Mouse (Mus musculus) lung, adult 2 months (tissue): ENCODE data around the gene Ptprg.

ENCODE experiments used
- CTCF ChIP-seq: fragments of 200-500 bp; IDR thresholded peaks from 2 replicates; pipeline ENCODE4 v1.5.1; 2011; ENCODE audit warnings: mild to moderate bottlenecking, low read length, control low read depth; ENCODE audit not compliant: insufficient read depth
- POLR2A ChIP-seq: fragments of 200-500 bp; IDR thresholded peaks from 2 replicates; pipeline ENCODE4 v1.6.1; 2011; ENCODE audit warnings: low read depth, mild to moderate bottlenecking, control low read depth, low read length, borderline replicate concordance; ENCODE audit errors: extremely low read depth

DNA sequence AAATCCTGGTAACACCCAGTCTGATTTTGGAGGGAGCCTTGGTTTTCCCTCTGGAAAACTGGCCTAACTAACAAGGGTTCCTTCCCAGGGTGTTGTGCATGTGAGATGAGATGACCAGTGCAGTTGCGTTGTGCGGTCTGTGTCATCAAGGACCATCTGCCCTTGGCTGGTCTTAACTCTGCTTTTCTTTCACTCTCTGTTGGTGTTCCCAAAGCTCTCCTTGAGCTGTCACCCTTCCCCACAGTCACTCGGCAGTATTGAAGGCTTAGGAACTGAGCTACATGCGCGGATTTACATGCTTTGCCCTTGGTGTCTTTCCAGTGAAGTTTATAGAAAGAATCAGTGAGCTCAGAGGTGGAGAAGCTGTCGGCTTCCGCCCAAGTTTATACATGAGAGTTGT, 170.5 kb downstream of the Ptprg start:
- TF ChIP-seq CTCF (no peak), POLR2A (no peak)
